Mouse (Mus musculus): ENCODE results near the gene Adgrv1.

DNA sequence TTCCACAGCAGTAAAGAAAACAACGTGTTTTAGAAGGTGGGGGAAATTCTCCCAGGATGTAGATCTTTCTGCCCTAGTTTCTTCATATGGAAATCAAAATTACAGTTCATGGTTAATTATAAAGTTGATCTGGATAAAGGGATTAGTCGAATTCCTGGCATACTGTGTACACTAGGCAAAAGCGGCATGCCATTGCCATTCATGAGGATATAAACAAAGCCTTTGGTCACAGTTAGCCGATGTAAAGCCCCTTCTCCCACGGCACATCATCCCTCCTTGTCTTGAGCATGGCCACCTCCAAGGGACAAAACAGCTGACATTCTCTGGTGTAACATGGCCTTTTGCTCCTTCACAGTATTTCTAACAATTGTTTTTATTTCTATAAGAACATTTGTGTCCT lies 2.4 kb downstream of the Adgrv1 start:
- TF ChIP-seq POLR2A (IDR thresholded peaks at IDR 0.05; ENCODE audit: low read depth, low read length) = no peak
- no peak for TF ChIP-seq CTCF (IDR thresholded peaks at IDR 0.05; ENCODE audit: borderline replicate concordance, insufficient read depth, low read length)

All from embryonic fibroblast, embryonic 13.5 days (primary cell).